Mouse (Mus musculus) adrenal gland, adult (tissue): ENCODE measurements at regions not wholly inside any gene's neighbourhood (a gene's known extent, or its start where the extent isn't known, plus 50 kb on each side); places are given as distances from the start of the nearest gene placed in this dataset.

Experiments used
- DNase-seq, 2 experiments: peaks; one replicate each; pipeline ENCODE4 v3.0.0; 2022 to 2023; ENCODE audit warnings: low spot score in 1 of 2; ENCODE audit not compliant: inconsistent age in 2 of 2

DNA sequence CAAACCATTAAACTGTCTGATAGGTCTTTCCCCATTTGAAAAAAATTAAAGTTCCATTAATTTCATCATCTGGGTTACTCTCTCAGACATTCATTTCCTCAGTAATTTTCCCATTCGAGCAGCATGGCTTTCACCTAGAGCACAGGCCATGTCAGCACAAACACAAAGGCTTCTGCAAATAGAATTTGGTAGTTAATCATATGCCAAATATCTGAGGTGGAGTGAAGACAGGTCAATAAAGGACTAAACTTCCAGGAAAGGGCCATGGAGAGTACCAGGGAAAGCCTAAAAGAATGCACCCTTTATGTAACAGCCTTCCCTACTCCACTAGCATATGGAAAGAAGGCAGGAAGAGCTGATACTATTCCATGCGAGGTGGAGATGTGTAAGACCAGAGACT, 150.3 kb upstream of the Gimd1 start:
- DNase-seq = no peak

DNA sequence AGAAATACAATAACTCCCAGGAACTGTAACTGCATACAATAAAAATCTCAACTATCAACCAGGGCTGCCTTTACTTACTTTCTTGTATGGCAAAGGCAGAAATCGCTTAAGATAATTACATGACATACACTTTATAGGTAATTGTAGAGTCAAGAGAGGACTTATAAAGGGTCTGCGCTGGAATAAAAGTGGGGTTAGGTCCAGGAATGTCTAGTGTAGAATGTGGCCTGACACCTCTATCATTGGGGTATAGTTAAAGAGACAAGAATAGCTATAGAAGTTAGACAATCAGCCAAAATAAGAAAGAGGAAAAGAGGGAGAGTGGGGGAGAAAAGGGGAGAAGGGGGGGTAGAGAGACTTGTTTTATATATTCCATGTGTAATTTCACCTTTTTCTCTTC, 144.8 kb upstream of the Gimd1 start:
- no peak for DNase-seq

DNA sequence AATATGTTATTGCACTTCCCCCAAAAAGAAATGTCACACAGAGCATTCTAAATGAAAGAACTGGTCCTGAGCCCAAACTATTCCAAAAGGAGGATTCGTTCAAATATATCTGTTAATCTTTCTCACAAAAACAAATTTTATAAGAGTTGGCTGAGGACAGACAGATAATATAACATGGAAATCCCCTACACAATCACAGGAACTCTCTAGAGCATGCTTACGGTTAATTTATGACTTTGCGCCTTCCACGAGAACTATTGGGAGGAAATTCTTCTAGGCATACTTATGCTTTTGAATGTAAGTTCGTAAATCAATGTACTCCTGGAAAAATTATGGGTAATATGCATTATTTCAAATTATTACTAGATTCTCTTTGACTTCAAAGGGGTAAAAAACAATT, 144.1 kb upstream of the Gimd1 start:
- no peak for DNase-seq

DNA sequence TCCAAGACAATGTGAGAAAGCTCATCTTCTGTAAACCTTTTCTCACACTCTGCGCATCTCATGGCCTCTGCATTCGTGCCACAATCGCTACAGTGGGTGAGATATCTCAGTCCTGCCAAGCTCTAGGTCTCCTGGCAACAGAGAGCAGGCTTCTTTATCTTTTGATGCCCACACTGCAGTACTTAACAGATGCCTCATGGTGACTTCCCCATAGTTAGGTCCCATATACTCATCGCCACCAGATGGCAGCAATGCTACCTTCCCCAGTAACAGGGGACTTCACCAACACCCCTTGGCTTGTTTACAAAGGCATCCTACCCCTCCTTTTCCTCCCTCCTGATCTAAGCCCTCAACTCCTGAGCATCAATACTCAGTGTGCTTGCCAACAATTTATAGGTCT, 123.5 kb upstream of the Gimd1 start:
- DNase-seq = peak; percentile 45 to 81

DNA sequence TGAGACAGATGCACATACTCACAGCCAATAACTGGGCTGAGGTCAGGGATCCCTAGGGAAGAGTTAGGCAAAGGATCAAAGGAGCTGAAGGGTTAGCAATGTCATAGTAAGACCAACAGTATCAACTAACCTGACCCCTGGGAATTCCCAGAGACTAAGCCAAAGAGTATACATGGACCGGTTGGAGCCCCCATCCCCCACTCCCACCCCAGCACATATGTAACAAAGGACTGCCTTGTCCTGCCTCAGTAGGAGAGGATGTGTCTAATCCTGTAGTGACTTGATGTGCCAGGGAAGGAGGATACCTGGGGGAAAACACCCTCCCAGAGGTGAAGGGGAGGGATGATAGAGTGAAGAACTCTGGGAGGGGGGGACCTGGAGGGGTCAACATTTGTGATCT, 119.4 kb upstream of the Gimd1 start:
- DNase-seq = no peak

DNA sequence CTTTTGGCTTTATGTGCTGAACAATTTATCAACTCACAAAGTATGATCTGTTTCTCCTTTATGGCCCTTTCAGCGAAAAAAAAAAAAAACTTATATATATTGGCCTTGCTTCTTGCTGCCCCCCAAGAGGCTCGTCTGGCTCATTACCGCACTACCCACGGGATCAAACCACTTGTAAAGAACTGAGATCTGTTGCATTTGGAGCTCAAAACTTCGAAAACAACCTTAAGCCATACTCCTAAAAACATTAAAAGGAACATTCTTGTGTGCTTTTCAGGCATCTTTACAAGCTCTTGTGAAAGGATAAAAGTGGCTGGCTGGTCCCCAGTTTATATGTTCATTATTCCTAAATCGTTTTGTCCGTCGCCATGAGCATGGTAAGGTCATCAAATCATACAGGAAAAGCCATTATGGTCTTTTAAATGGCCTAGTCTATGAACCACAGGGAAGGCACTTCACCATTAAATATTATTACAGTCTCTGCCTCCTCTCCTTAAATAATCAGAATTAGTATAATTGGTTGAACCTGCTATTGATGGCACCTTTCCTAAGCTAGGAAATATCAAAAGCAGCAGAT, 117.0 kb upstream of the Gimd1 start:
- DNase-seq = no peak

DNA sequence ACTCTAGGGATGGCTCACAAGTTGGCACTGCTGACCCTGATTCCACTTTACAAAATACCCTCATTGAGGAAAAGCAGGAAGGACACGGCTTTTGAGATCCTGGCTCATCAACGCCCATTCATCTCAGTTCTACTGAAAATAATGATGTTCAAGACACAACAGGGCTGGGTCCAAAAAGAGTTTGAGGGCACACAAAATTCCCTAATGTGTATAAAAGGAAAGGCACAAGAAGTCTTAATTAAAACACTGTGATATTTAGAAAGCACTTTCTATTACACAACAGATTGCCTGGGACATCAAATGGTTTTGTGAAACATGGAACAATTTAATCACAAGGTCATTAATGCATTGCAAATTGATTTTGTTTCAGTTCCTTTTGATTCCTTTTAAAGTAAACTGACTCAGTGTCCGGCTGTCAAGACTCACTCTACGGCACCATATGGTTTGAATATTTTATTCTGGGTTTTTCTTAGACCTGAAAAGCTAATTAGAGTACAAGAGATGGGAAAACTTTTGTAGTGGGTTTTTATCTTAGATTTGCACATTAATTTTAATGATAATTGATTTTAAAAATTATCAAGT, 96.2 kb upstream of the Gimd1 start:
- no peak for DNase-seq

DNA sequence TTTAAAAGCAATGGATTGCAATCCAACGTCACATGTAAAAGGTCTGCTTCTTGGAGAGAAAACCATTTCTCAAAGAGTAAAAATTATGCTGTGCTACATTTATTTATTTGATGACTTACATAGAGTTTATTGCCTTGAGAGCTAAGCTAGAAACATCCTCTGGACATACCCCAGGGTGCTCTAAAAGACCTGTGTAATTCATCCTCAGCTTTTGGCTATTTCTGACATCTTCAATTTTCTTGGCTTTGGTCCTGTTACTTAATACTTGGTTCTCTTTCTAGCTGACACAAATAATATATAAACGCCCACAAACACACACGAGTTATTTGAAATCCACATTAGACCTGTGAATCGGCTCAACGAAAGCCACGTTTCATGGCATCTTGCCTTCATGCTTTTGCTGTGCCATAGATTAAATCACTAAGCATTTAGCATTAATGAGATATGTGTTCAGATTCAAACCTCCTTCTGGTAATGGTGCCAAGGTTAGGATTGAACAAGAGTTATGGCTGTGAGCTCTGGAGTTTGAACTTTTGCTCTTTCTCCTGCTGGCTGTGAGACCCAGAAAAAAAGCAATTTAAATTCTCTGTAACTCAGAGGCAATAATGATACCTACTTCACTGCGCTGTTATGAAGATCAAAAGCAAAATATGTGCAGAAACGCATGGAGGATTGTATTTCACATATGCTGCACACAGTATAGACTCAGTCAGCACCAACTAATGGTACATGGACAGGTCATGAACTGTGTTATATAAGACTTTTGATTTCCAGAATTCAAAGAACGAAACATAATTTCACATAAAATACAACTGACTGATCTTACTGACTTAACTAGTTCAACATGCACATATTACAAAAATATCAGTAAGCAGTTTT, 89.6 kb upstream of the Gimd1 start:
- DNase-seq = no peak

DNA sequence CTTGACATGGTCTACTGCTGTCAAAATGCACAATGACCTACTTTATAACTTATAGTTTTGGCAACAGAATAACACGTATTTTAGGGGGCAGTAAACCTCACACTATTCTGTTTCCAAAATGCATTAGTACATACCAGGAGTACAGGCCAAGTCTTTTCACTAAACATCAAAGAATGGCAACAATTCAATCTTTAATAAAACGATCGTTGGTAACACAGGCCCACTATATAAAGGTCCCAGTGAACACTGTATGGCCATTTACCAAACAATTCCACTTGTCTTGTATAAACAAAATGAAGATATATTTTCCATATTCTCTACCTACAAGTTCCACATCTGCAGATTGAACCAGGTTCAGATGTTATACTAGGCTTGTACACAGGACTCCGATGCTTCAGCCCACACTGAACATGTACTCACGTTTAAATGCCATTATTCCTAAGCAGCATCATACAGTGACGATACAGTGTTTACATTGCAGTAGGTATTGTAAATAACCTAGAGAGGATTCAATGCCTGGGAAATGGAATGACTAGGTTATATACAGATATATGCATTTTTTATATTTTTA, 78.3 kb upstream of the Gimd1 start:
- no peak for DNase-seq

DNA sequence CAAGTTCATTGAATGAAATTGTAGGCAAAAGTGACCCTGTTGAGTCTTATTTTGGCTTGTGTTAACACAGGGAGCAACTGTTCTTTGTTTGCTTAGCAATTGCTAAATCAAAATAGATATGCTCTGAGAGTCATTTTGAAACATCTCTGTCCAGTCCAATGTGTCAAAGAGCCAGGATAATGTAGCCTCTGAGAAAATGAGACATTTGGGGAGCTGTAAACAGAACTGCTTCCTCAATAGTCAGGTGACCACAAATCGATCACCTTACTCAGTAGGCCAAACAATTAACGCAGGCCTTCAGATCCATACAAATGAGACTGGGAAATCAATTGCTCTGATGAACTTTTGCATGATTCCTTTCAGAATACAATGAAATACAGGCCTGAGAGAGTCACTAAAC, 63.9 kb upstream of the Gimd1 start:
- no peak for DNase-seq

DNA sequence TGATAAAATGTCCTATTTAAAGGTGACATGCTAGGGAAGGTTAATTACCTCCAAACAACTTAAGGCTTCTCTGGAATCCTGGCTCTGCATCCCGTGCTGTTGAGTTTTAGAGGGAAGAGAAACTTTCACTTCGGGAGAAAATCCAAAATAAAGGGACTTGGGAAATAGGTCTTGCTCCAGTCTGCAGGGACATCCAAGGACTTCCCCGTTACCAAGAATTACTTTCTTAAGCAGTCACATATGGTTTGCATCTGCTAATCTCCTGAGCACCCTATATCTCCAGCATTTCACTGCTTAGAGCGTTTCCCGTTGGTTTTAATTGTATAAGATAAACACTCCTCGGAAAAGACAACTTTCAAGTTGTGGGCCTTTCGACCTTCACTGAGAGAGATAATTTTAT, 63.3 kb upstream of the Gimd1 start:
- no peak for DNase-seq
